Mouse (Mus musculus) regulatory T cell (primary cell): ENCODE data around the gene Fap.

Experiments
- in situ Hi-C: fragments of 300-600 bp; cut with MboI, MseI; formaldehyde crosslinking; loops from one replicate; pipeline ENCODE4 v1.15.1; 2025; ENCODE audit warnings: high pct_unique_total_duplicates

Gene Fap

DNA sequence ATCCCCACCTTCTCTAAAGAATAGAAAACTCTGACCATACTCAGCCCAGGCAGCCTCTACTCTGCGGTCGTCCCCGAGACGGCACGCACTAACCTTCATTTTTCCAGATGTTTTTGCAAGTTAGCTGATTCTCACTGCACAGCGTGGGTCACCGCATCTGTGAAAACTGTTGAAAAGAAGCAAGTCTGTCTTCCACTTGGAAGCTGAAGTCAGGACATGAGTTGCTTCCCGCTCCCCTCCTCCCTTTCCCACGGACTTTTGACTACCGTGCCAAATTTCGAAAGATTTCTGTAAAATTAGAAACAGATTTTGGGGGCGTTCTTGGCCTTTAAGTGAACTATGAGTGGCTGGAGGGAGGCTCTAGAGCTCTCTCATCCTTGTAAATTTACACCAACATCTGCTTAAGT is at the start of gene Fap:
Gene Fap (minus strand): TSS at position 323 of the 407 bp plus-strand sequence.
- in situ Hi-C loops: no loop called here

GRCm38 (mm10) chr2:62623024-62623441 is 49.2 kb upstream of the Fap start:
- in situ Hi-C loops: loop anchor here (10.0 to 25.0 kb wide), 2 partner anchors 136 to 638 kb away; partner anchors contain the start of gene Gcg

DNA sequence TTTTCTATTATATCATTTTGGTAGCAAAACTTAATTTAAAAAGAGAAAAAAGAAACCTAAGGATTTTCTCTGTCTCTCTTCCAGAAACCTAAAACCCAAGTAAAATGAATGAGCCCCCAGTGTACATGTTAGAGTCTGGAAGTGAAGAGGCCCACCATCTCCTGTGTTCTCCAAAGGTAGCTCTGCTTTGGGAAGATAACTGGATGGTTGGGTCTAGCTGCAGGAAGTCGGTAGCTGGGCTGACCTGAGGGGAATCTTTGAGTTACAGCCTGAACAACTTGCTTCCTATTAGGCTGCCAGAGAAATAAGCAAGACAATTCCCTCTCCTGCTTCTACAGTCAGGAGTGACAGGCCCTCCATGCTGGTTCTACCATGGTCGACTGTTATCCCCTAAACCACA is 45.8 kb upstream of the Fap start:
- in situ Hi-C loops: loop anchor here (10.0 to 25.0 kb wide), 2 partner anchors 132 to 635 kb away; partner anchors contain the start of gene Gcg

DNA sequence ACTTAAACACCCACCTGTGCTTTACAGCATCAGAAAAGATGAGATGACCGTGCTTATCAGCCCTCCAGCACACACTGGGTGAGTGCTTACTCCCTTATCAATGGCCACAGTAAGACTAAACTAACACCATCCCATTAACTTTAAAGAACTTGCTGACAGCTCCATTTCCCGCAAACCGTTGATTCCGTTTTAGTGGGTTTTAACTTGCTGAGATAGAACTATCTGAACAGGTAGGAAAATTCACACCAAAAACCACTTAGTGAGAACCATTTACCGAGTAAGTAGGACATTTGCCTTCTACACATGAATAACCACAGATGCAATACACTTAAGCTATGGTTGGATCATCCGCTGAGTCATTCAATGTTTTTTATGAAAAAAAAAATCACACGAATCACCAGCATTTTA is 45.1 kb upstream of the Fap start:
- in situ Hi-C loops: loop anchor here (25.0 kb wide), 1 partner anchor 132 kb away; the partner anchor contains the start of gene Gcg

DNA sequence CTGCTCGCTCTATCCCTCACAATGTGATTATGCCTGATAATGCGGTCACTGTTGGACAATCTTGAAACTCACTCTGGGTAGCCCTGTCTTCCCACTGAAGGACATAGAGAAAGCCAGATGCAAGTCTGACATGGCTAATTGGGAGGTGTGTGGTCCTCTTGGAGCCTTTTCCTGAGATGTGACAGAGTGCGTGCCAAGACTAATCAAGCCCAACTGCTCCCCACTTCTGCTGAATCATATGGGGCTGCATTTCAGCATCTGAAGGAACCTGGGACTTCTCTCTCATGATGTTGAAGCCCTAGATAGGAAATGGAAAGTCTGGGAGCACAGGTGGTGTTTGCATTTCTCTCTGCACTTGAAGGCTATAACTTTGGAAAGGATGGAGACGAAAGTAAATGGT is 39.3 kb upstream of the Fap start:
- in situ Hi-C loops: loop anchor here (25.0 kb wide), 1 partner anchor 126 kb away; the partner anchor contains the start of gene Gcg

GRCm38 (mm10) chr2:62606205-62606604 is 32.3 kb upstream of the Fap start:
- in situ Hi-C loops: loop anchor here (25.0 kb wide), 1 partner anchor 119 kb away; the partner anchor contains the start of gene Gcg

- in situ Hi-C loops: loop anchor here (25.0 kb wide), 1 partner anchor 116 kb away; the partner anchor contains the start of gene Gcg
These were observed 29.7 kb upstream of the Fap start for GRCm38 (mm10) chr2:62603530-62603929.

DNA sequence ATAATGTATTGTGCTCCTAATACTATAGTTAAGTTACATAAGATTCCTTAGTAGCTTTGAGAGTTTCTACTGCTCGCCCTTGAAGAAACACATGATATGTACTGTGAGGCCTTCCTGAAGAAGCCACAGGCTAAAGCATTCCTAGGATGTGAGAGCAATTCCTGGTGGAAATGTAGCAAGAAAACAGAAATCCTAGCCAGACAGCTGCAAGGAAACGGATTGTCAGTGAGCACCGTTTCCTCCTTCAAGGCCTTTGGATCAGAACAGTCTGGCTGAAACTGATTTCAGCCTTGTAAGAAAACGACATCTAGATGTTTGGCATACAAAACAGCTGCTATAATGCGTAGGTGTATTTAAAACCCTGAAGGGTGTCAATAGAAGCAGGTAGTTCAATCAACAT is 22.7 kb upstream of the Fap start:
- in situ Hi-C loops: no loop called here

DNA sequence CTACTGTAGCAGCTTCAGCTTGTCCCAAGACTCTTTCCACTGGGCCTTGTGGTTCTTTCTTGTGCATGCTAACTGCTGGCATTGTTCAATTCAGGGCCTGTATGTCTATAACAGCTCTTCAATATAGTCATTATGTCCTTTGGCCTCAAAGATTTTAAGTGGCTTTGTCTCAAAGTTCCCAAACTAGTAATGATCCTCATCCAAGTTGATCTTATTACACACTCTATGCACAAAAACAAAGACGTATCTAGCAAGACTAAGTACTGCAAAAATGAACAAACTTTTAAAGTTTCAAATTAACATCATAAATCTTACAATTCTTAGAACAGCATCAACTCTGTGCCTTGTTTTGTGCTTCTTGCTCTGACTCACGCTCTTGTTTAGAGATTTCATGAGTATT is 20.6 kb upstream of the Fap start:
- in situ Hi-C loops: no loop called here

DNA sequence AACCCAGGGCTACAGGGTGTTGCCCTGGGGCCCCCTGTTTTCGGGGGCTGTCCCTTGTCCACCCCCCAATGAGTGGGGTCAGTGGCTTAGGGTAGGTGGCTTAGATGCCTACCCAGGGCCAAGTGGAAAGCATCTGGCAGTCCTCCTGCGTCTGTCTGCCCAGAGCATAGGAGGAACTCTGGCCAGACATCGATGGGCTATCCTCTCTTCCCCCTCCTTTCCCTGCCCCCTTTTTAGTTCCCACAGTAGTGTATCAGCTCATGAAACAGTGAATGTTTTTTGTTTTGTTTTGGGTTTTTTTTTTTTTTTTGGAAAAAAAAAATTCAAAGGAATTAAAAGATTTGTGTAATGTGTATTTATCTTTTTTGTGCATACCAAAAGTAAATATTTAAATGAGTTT is 17.7 kb upstream of the Fap start:
- in situ Hi-C loops: no loop called here

DNA sequence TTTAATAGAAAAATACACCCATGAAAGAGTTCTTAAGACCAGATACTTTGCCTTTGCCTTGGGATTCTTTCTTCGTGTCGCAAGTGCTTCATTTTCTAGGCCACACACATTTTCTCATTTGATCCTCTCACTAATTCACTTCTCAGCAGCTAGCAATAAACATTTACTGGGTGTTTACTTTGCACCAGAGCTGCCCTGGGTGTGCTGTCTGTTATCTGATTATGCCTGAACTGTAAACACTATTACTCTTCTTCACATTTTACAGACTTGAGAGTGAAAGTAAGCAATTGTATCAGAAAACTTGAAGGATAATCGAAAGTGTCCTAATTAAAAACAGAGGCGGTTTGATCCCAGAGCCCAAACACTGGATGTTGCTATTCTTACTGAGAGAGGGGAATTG is 15.5 kb upstream of the Fap start:
- in situ Hi-C loops: no loop called here

GRCm38 (mm10) chr2:62585769-62586168 is 11.9 kb upstream of the Fap start:
- in situ Hi-C loops: no loop called here

- in situ Hi-C loops: no loop called here
These were observed 1.1 kb upstream of the Fap start for GRCm38 (mm10) chr2:62574962-62575361.

- in situ Hi-C loops: no loop called here
These were observed 375 bp upstream of the Fap start for GRCm38 (mm10) chr2:62574250-62574649.

GRCm38 (mm10) chr2:62573099-62573752 is 649 bp downstream of the Fap start:
- in situ Hi-C loops: no loop called here

- in situ Hi-C loops: no loop called here
These were observed 9.2 kb downstream of the Fap start for GRCm38 (mm10) chr2:62564687-62565086.

- in situ Hi-C loops: no loop called here
These were observed 11.0 kb downstream of the Fap start for GRCm38 (mm10) chr2:62562661-62563485.

GRCm38 (mm10) chr2:62557417-62557816 is 16.5 kb downstream of the Fap start:
- in situ Hi-C loops: no loop called here

DNA sequence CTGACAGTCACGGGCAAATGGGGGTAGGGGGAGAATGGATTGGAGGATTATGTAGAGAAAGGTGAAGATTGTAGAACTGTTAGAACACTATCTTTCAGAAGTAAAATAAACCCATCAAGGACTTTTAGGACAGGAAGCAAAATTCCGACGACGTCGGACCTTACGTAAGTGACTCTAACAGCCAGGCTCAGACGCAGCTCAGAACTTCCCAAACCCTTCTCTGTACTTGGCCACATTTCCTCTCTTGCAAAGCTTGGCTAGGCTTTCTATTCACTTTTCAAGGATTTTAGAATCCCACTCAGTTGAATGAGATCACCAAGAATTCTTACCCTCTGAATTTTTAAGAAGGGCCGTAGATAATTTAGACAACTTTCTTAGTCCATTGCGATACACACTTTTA is 17.5 kb downstream of the Fap start:
- in situ Hi-C loops: no loop called here

GRCm38 (mm10) chr2:62549659-62550058 is 24.2 kb downstream of the Fap start:
- in situ Hi-C loops: no loop called here

GRCm38 (mm10) chr2:62549131-62549530 is 24.7 kb downstream of the Fap start:
- in situ Hi-C loops: no loop called here

- in situ Hi-C loops: no loop called here
These were observed 25.8 kb downstream of the Fap start for GRCm38 (mm10) chr2:62548104-62548503.

DNA sequence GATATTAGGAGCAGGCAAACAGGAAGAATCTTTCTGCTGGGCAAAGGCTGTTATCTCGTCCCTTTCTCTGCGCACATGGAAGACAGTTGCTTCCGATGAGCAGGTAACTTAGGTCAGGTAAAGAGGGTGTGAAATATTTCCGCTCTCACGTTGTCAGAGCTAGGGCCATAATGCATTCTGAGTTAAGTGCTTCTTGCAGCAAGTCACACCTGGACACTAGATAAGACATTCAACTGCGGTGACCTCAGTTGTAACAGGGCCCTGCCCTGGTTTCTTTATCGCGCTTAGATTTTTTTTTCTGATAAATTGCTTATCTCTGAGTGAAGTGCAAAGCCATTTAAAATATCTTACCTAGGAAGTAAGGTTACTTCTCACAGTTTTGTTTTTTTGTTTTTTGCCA is 38.4 kb downstream of the Fap start:
- in situ Hi-C loops: no loop called here
